Mouse (Mus musculus): Measurements from ENCODE around the gene Sez6l. TPM values are rescaled to one million over a fixed set of nuclear protein-coding genes. Genes with fewer than 3 reads are reported as not detected.

The Sez6l gene
- total RNA-seq (2015; ENCODE audit: low replicate concordance) (not detected in 2 replicates), total RNA-seq (2017; ENCODE audit: low replicate concordance) (not detected in 2 replicates)

GRCm38 (mm10) chr5:112576993-112577670 is at the start of gene Sez6l:
Gene Sez6l, minus strand, starts transcription at chr5:112577185.
- ATAC-seq (replicated peaks; ENCODE audit: low FRiP score, poor library complexity, severe bottlenecking), result no peak

- no peak for ATAC-seq (replicated peaks; ENCODE audit: low FRiP score, poor library complexity, severe bottlenecking)
Observed at GRCm38 (mm10) chr5:112625555-112626160, 48.7 kb upstream of the Sez6l start.

- ATAC-seq (replicated peaks; ENCODE audit: low FRiP score, poor library complexity, severe bottlenecking), result no peak
Observed at GRCm38 (mm10) chr5:112622946-112623345, 46.0 kb upstream of the Sez6l start.

GRCm38 (mm10) chr5:112620256-112620655 is 43.3 kb upstream of the Sez6l start:
- no peak for ATAC-seq (replicated peaks; ENCODE audit: low FRiP score, poor library complexity, severe bottlenecking)

GRCm38 (mm10) chr5:112619344-112619743 is 42.4 kb upstream of the Sez6l start:
- no peak for ATAC-seq (replicated peaks; ENCODE audit: low FRiP score, poor library complexity, severe bottlenecking)

- no peak for ATAC-seq (replicated peaks; ENCODE audit: low FRiP score, poor library complexity, severe bottlenecking)
Observed at GRCm38 (mm10) chr5:112617602-112618247, 40.7 kb upstream of the Sez6l start.

GRCm38 (mm10) chr5:112615946-112616617 is 39.1 kb upstream of the Sez6l start:
- ATAC-seq (replicated peaks; ENCODE audit: low FRiP score, poor library complexity, severe bottlenecking), result no peak

DNA sequence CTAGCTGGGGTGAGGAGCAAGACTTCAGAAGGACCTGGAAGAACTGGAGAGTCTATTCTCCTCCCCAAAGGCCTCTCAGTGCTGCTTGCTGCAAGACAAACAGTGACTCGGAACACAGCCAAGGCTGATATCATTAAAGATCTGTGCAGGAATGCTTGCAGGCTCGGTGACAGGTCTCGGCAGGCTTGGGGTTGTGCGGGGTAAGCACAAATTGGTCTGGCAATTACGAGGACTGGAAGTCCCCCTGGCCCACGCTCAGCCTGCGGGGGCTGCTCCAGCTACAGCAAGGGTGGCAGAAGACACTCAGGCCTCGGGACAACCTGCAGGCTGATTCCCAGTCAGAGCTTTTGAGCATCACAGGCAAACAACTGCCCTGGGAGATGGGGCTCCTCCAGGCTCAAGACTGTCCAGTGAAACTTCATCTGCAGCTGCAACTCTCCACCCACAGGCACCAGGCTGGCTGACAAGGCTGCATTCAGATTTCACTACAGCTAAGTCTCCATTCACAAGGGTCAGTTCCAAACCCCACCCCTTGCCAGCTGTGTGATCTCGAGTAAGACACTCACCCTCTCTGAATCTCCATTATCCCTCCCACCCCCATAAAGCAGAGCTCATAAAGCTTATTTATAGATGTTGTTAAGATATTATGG is 31.0 kb upstream of the Sez6l start:
- ATAC-seq (replicated peaks; ENCODE audit: low FRiP score, poor library complexity, severe bottlenecking), result no peak

GRCm38 (mm10) chr5:112607119-112607518 is 30.1 kb upstream of the Sez6l start:
- no peak for ATAC-seq (replicated peaks; ENCODE audit: low FRiP score, poor library complexity, severe bottlenecking)

GRCm38 (mm10) chr5:112605371-112605770 is 28.4 kb upstream of the Sez6l start:
- no peak for ATAC-seq (replicated peaks; ENCODE audit: low FRiP score, poor library complexity, severe bottlenecking)

GRCm38 (mm10) chr5:112604251-112604650 is 27.3 kb upstream of the Sez6l start:
- no peak for ATAC-seq (replicated peaks; ENCODE audit: low FRiP score, poor library complexity, severe bottlenecking)

DNA sequence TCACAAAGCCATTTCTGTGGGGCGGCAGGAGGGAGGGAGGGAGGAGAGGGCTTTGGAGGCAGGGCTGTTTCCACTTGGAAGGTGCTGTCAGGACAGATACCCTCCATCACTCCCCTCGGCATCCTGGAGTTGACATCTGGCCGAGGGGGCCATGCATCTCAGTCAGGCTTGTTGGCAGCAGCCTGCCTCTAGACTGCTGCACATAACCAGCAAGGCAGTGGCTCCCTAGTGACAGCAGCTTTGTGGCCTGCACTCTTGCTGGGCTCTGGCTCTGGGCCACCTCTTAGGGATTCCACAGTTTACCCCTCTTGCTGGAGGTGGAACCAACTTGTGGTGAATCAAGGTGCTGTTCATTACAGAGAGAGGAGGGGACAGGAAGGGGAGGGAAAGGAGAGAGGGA is 26.6 kb upstream of the Sez6l start:
- no peak for ATAC-seq (replicated peaks; ENCODE audit: low FRiP score, poor library complexity, severe bottlenecking)

- ATAC-seq (replicated peaks; ENCODE audit: low FRiP score, poor library complexity, severe bottlenecking), result no peak
Observed at GRCm38 (mm10) chr5:112600309-112600939, 23.4 kb upstream of the Sez6l start.

GRCm38 (mm10) chr5:112599538-112600308 is 22.7 kb upstream of the Sez6l start:
- no peak for ATAC-seq (replicated peaks; ENCODE audit: low FRiP score, poor library complexity, severe bottlenecking)

DNA sequence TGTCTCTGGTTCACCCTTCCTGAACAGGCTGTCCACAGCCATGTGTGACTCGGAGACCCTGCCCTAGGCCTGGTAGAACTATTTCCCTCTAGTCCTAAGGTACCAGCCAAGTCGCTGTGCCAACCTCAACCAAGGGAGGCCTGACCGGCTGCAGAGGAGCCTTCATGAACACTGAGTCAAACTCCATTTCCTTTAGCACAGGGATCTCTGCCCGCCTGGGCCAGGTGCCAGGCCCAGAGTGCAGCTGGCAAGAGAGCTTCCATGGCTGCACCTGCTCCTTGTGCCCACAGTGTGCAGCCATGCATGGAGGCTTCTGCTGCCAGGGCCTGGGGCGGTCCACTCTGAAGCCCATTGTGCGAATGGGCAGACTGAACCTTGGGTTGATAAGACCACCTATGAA is 20.9 kb upstream of the Sez6l start:
- ATAC-seq (replicated peaks; ENCODE audit: low FRiP score, poor library complexity, severe bottlenecking), result no peak

- ATAC-seq (replicated peaks; ENCODE audit: low FRiP score, poor library complexity, severe bottlenecking), result no peak
Observed at GRCm38 (mm10) chr5:112597307-112597706, 20.3 kb upstream of the Sez6l start.

DNA sequence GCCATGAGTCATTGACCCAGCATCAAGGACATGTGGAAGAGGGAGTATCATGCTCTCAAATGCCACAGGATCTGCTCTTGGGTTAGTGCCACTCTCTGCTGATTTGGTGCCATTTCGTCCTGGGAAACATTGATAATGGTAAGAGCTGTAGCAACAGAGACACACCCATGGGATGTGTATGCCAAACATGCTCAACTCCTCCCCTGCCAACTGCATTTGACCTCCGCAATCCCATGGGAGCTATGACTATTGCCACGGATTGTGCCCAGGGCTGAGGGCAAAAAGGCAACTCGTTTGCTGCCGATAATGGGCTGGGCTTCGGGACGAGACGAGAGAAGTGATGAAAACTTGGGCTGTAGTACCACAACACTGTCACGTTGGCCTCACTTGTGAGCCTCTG is 19.7 kb upstream of the Sez6l start:
- no peak for ATAC-seq (replicated peaks; ENCODE audit: low FRiP score, poor library complexity, severe bottlenecking)

- ATAC-seq (replicated peaks; ENCODE audit: low FRiP score, poor library complexity, severe bottlenecking), result no peak
Observed at GRCm38 (mm10) chr5:112595701-112596632, 19.0 kb upstream of the Sez6l start.
